Mouse (Mus musculus) hindlimb bud, embryonic 11.5 days (tissue): ENCODE measurements at regions not wholly inside any gene's neighbourhood (a gene's known extent, or its start where the extent isn't known, plus 50 kb on each side); places are given as distances from the start of the nearest gene placed in this dataset.

ENCODE experiments used
- DNase-seq: peaks from one replicate; pipeline ENCODE4 v3.0.0-alpha.2; 2012; ENCODE audit warnings: low read depth, low spot score; ENCODE audit errors: extremely low spot score

- no peak for DNase-seq
Measured at GRCm38 (mm10) chr8:86201830-86202229, 361.1 kb downstream of the Phkb start.

DNA sequence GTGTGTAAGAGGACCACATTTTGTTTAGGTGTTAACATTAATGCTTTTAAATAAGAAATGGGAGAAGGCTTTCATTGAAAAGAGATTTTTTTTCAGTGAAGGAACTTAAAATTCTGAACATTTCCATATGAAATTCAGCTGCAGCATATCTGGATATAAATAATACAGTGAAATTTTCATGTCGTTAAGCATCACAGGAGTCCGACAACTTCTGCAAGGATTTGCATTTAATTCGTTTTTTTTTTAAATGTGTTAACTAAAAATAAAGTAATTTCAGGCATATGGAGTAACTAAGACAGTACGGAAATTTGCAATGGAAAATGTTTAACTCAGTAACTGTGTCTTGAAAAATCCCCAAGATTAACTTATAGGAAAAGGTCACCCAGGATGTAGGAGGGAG, 351.5 kb downstream of the Phkb start:
- DNase-seq, result no peak

GRCm38 (mm10) chr8:86184671-86185070, 343.9 kb downstream of the Phkb start:
- DNase-seq, result no peak

DNA sequence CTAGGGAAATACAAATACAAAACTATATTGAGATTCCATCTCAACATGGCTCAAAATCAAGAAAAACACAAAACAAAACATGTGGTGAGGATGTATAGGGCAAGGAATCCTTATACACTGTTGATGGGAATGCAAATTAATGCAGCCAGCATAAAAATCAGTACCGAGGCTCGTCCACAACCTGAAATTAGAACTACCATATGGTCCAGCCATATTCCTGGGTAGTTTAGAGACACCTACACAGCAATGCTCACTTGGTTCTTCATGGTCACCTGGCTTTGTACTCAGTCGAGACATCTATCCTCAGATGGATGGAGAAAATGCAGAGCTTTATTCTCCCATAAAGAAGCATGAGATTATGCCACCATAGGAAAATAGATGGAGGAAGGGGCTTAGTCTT, 340.0 kb downstream of the Phkb start:
- DNase-seq, result no peak

GRCm38 (mm10) chr8:86170091-86170490, 329.3 kb downstream of the Phkb start:
- no peak for DNase-seq

DNA sequence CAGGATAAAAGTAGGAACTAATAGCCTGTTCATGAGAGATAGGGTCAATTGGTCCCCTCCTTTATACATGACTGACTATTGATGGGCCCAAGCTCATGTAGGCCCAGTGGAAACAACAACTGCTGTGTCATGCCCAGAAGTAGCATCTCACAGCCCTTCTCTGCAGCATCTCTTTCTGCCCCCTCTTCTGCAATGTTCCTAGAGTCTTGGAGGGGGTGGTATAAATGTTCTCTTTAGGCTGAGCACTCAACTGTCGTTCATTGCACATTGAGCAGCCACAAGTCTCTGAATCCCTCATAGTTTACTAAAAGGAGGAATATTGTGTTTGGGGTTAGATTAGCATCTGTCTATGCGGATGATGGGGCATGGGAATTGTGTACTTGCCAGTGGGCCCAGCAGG, 324.1 kb downstream of the Phkb start:
- DNase-seq, result no peak

DNA sequence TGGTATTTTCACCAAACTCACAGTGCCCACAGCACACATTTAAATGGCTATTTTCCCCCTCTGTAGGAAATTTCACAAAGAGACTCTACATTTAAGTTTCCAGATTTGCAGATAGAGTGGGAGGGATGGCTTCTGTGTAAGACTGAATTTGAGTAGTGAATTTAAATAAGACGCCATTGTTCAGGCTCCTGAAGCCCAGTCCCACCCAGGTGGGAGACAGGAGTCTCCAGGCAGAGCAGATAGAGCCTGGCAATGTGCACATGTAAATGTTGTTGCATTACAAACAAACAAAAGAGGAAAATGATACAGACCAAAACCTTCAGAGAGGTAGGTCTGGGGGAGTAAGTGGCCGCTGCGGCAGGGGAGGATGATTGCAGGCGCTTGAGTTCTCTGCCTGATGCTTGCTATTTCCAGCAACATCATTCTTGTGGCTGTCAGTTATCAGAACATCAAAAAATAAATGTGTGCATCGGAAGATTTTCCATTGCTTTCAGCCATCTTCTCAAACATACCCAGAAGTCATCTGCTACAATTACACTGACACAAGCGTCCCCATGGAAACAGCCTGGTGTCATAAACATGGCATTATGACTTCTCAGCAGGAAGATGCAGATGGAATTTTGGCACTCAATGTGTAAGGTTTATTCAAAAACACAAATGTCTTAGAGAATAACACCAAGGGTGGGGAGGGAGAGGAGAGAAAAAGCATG, 318.5 kb downstream of the Phkb start:
- no peak for DNase-seq

DNA sequence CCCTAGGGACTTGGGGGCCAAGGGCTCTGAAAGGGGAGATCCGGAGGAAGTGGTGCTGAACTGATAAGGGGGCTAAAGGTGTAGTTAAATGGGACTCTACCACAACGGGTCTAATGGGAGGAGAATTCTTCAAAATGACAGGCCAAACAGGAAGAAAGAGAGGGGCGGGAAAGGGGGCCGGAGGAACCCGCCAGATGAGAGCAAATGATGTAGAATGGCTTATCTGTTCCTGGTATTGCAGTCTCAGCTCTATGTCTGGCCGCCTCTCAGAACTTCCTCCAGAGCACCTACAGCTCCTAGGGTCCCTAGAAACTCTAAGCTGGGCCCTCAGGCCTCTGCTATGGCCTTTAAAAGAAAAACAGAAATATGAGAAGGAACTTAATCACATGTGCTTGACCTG, 306.8 kb downstream of the Phkb start:
- DNase-seq, result no peak

GRCm38 (mm10) chr8:86125244-86125643, 284.5 kb downstream of the Phkb start:
- DNase-seq, result no peak

DNA sequence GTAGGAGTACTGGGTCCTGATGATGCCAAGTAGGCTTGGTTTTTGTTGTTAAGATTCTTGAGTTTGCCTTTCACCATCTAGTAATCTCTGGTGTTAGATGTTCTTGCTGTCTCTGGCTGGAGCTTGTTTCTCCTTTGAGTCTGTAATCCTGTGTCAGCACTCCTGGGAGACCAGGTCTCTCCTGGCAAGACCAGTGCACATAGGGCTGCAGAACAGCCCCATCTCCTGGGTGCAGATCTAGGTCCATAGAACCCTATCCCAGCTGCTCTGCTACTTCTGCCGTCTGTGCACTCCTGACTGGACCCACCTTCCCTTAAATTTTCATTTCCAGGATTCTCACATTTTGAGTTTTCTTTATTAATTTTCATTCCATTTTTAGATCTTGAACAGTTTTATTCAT, 283.9 kb downstream of the Phkb start:
- no peak for DNase-seq
